Mouse (Mus musculus): ENCODE measurements around the gene Psma7.

Gene Psma7

GRCm38 (mm10) chr2:180045283-180045682 lies 3.0 kb upstream of the Psma7 start:
- in situ Hi-C loops (cut with MboI, MseI): loop anchor here (5.0 kb wide), 1 partner anchor 133 kb away; no protein-coding TSS in a partner anchor

GRCm38 (mm10) chr2:180042858-180043515 lies 754 bp upstream of the Psma7 start:
- in situ Hi-C loops (cut with MboI, MseI): loop anchor here (5.0 kb wide), 1 partner anchor 74 kb away; the partner anchor contains the start of gene Osbpl2

DNA sequence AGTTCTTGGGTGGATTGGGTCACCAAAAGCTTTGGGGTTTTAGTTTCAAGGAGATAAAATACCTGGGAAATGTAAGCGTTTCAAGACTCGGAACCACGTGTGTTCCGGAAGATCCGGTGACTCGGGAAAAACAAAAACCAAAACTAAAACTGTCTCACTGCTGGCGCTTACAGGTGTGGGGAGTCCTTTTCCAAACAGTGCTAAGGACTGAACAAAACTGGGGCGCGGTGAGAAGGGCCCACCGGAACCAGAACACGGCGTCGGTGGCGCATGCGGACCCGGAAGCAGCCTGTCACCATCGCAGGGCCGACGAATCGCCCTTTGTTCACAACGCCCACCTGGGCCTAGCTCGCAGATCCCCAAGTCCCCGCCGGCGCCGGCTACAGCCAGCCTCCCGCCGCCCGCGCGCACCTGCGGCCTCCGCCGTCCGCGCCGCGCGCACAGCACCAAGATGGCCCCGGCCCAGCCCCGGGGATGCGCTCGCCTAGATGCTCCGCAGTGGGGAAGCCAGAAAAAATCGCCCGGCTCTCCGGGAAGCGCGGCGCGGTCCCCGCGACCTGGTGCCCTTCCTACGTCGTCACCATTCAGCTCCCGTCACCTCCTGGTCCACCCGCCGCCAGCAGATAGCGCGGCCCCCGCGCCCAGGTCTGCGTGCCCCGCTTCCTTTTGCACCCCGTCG lies 517 bp downstream of the Psma7 start:
- in situ Hi-C loops (cut with MboI, MseI): loop anchor here (5.0 kb wide), 1 partner anchor 76 kb away; the partner anchor contains the start of gene Osbpl2

DNA sequence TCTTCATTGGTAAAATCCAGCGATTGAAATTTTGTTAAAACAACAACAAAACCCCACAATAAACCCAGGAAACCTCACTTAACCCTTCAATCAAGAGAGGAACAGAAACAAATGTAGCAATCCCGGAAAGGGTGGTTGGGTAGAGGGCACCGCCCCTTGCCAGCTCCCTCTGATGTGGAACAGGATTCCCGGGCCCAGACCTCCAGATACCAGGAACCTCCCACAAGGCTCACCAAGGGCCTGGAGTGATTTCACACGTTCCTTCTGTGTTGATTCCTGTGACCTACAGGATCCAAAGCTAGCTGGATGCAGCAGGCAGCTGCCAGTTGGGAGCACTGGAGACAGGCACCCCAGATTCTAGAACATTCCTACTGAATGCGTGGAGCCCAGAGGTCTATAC lies 1.8 kb downstream of the Psma7 start:
- in situ Hi-C loops (cut with MboI, MseI): loop anchor here (5.0 kb wide), 1 partner anchor 77 kb away; the partner anchor contains the start of gene Osbpl2

DNA sequence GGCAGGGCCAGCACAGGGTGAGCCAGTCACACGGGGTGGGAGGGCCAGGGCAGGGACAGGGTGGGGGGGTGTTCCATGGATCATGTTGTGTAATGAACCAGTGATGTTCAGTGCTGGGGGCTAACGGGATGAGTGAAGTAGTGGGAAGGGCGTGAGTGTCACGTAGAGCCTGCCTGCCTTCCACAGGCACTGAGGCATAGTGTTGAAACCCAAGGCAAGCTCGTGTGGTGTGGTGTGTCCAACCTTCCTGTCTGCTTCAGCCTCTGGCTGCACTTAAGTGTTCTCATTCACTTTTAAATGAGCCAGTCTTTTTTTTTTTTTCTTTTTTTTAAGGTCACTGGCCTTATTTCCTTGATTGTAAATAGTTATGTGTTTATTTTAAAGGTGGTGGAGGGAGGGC lies 7.5 kb downstream of the Psma7 start:
- in situ Hi-C loops (cut with MboI, MseI): no loop called here

DNA sequence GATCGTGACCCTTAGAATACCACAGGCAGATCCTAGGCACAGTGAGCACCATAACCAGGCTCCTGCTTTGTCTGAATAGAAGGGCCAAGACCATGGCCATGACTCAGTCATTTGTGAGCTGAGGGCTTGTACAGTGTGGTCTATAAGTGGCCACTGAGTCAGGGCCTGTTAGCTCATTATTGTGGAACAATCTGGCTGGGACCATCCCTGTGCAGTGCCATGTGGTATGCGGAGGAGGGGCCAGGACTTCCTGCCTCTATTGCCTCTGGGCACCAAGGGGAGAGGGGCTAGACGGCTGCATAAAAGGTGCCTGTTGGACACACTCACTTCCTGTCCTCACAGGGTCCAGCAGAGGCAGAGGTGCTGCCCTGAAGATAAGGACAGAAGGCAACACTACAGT lies 8.3 kb downstream of the Psma7 start:
- in situ Hi-C loops (cut with MboI, MseI): no loop called here

- in situ Hi-C loops (cut with MboI, MseI): no loop called here
These were observed 9.3 kb downstream of the Psma7 start for GRCm38 (mm10) chr2:180032925-180033324.

- in situ Hi-C loops (cut with MboI, MseI): no loop called here
These were observed 11.0 kb downstream of the Psma7 start for GRCm38 (mm10) chr2:180031270-180031669.

- in situ Hi-C loops (cut with MboI, MseI): loop anchor here (5.0 kb wide), 1 partner anchor 45 kb away; the partner anchor contains the start of gene Mtg2
These were observed 14.5 kb downstream of the Psma7 start for GRCm38 (mm10) chr2:180027768-180028167.

DNA sequence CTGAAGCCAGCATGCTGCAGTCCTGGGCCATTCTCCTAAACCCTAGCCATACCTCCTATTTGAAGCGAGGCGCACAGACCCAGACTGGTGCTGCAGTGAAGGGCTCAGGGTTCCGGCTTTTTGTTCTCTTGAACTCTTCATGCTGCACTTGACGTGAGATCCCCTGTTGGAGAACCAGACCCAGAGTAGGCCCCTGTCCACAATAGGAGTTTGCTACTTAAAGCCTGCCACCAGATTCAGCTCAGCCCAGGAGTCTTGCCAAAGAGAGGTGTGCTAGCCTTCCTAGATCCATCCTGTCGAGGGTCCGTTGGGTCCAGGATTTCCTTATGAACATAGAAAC lies 16.4 kb downstream of the Psma7 start:
- in situ Hi-C loops (cut with MboI, MseI): loop anchor here (5.0 kb wide), 1 partner anchor 46 kb away; the partner anchor contains the start of gene Mtg2

- in situ Hi-C loops (cut with MboI, MseI): loop anchor here (5.0 kb wide), 1 partner anchor 47 kb away; the partner anchor contains the start of gene Mtg2
These were observed 16.9 kb downstream of the Psma7 start for GRCm38 (mm10) chr2:180025135-180025860.

DNA sequence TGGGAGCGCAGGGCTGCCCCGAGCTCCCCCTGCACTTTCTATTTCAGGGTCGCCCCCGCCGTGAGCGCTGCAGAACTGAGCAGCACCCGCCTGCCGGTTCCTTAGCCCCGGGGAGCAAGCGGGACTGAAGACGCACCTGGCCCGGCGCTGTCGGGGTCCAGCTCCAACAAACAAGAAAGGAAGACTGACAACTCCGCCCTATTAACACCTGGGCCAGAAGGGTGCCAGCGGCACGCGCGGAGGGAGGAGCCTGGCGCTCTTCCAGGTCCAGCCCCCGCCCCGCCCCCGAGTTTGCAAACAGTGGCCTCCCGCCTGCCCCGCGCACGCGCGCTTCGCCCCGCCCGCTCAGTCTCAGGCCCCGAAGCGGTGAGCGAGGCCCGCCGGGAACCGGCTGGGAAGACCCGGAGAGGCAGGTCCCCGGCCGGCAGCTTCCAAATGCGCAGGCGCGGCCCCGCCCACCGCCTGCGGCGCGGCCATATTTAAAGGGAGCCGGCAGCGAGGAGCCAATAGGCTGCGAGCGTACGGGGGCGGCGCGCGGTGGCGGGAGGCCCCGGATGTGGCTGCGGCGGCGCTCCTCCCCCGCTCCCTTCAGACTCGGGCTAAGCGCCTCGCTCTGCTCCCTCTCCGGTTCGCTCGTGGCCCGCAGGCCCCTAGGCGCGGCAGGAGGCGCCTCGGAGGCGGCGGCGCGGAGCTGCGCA lies 17.7 kb downstream of the Psma7 start, which contains the start of gene Lsm14b:
Lsm14b (plus strand) TSS at position 587 of the 698 bp plus-strand sequence.
- in situ Hi-C loops (cut with MboI, MseI): loop anchor here (5.0 kb wide), 1 partner anchor 48 kb away; the partner anchor contains the start of gene Mtg2

DNA sequence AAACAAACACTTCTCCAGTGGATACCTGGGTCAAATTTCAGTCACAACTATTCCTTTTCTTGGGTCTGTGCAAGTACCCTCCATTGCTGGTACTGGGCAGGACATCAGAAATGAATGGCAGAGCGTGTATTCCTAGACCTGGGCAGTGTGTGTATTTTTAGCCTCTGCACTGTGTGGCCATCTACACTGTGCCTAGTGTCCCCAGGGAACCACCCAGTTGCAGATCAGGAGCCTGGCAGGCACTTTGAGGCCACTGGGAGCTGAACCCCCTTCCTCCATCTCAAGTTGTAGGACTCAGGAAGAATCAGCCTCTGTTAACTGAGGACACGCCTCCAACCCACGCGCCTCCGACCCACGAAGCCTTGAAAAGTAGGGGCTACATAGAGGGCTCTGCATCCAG lies 19.5 kb downstream of the Psma7 start:
- in situ Hi-C loops (cut with MboI, MseI): no loop called here

- in situ Hi-C loops (cut with MboI, MseI): no loop called here
These were observed 21.3 kb downstream of the Psma7 start for GRCm38 (mm10) chr2:180020919-180021318.

DNA sequence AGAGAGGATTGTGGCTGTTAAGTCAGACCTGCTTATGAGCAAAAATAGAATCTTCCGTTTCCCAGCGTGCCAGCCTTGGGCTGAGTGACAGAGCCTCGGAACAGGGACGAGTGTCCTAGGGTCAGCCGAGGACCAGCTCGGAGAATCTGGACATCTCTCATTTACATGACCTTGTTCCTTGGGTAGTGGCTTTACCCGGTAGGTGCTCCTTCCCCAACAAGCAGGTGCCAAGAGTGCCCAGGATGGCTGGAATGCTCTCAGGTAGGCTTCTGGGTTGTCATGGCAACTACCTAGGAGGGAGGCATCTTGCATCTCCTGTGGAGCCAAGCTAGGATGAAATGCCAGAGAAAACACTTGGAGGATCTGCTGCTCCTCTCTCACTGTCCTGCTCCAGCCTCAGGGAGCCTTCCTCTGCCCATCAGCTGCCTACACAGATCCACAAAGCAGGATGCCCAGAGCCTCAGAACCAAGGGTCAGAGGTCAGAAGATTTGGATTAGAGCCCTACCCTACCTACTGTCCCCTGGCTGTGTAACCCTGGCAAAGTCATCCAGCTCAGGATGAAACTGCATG lies 22.1 kb downstream of the Psma7 start:
- in situ Hi-C loops (cut with MboI, MseI): no loop called here

DNA sequence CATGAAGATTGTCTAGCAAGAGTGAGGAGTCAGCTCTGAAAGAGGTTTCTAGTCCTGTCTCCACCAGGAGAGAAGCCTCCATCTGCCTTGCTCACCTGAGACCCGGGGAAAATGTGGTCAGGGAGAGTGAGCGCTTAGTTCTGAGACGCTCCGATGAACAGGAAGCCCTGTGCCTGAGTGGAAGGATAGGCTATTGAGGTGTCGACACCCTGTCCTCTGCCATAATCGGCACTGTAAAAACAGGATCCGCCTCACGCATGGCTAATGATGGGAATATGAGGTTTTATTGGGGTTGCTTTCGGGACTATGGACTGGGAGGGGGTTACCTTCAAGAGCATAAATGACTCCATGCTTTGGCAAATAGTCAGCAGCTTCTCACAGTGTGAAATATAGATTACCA lies 23.7 kb downstream of the Psma7 start:
- in situ Hi-C loops (cut with MboI, MseI): no loop called here

- in situ Hi-C loops (cut with MboI, MseI): no loop called here
These were observed 24.6 kb downstream of the Psma7 start for GRCm38 (mm10) chr2:180017632-180018031.

DNA sequence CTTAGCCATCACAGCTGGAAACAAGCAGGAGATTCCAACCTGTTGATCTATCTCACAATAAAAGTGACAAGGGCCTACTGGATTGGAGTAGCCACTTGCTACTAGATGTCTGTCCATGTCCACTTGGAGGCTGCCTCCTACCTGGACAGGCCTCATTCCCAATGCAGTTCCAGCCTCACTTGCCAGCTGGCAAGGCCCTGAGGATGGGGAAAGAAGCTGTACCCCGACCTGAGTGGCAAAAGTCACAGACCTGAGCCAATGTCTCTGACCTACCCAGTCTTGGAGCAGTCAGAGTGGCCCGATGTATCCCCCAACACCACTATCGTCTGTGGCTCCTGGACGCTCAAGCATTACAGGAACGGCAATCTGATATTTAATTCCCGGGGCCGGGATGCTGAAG lies 28.5 kb downstream of the Psma7 start:
- in situ Hi-C loops (cut with MboI, MseI): no loop called here

- in situ Hi-C loops (cut with MboI, MseI): no loop called here
These were observed 30.9 kb downstream of the Psma7 start for GRCm38 (mm10) chr2:180011370-180011769.

DNA sequence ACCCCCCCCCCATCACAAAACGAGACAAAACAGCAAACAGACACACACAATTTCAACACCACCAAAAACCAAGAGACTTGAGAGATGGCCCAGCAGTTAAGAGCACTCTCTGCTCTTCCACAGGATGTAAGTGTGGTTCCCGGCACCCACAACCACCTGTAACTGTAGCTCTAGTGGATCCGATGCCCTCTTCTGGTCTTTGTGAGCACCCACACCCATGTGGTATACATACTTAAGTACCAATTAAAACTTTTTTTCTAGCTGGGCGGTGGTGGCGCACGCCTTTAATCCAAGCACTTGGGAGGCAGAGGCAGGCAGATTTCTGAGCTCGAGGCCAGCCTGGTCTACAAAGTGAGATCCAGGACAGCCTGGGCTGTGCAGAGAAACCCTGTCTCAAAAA lies 31.5 kb downstream of the Psma7 start:
- in situ Hi-C loops (cut with MboI, MseI): no loop called here

- in situ Hi-C loops (cut with MboI, MseI): no loop called here
These were observed 35.7 kb downstream of the Psma7 start for GRCm38 (mm10) chr2:180006352-180007017.

All from T-helper 2 cell (primary cell).